Mouse (Mus musculus) kidney, postnatal 36 days (tissue): ENCODE data around the gene Sgta.
A peak's percentile ranks its signal among the peaks of the same experiment; 100 is the strongest.
"Not testable (repeated sequence)": the region's sequence is repeated elsewhere in the genome, so short reads cannot be mapped to it uniquely, and the experiment has no call there.

ENCODE experiments used
- DNase-seq, 2 experiments: peaks; one replicate each; pipeline ENCODE4 v3.0.0; 2021 to 2022; ENCODE audit warnings: mixed read lengths in 2 of 2

Gene Sgta

GRCm38 (mm10) chr10:81059603-81060543 lies at the start of gene Sgta:
Gene Sgta (minus strand): TSS chr10:81060181.
- peak; percentile 100 for DNase-seq

- DNase-seq: peak; percentile 84 to 93
Measured at GRCm38 (mm10) chr10:81106113-81106721, 46.2 kb upstream of the Sgta start.

- peak; percentile 97 for DNase-seq
Measured at GRCm38 (mm10) chr10:81105565-81106112, 45.7 kb upstream of the Sgta start, which contains the start of gene Map2k2. Gene Map2k2 (plus strand): TSS chr10:81105915.

GRCm38 (mm10) chr10:81094931-81095678 lies 35.1 kb upstream of the Sgta start:
- DNase-seq: no peak

- DNase-seq: peak; percentile 82 to 85
Measured at GRCm38 (mm10) chr10:81092465-81093250, 32.7 kb upstream of the Sgta start.

- no peak for DNase-seq
Measured at GRCm38 (mm10) chr10:81090621-81091020, 30.6 kb upstream of the Sgta start.

- no peak for DNase-seq
Measured at GRCm38 (mm10) chr10:81089216-81089615, 29.2 kb upstream of the Sgta start.

GRCm38 (mm10) chr10:81087021-81087420 lies 27.0 kb upstream of the Sgta start:
- DNase-seq: peak; percentile 29 to 59

- peak; percentile 72 to 87 for DNase-seq
Measured at GRCm38 (mm10) chr10:81082168-81082960, 22.4 kb upstream of the Sgta start.

GRCm38 (mm10) chr10:81080008-81080655 lies 20.2 kb upstream of the Sgta start:
- no peak for DNase-seq

GRCm38 (mm10) chr10:81077916-81078315 lies 17.9 kb upstream of the Sgta start:
- no peak for DNase-seq

- no peak for DNase-seq
Measured at GRCm38 (mm10) chr10:81076356-81076755, 16.4 kb upstream of the Sgta start.

- DNase-seq: no peak
Measured at GRCm38 (mm10) chr10:81075734-81076133, 15.8 kb upstream of the Sgta start.

GRCm38 (mm10) chr10:81073464-81073863 lies 13.5 kb upstream of the Sgta start:
- DNase-seq: peak in 1 of 2 experiments; percentile 25

- no peak for DNase-seq
Measured at GRCm38 (mm10) chr10:81072290-81072689, 12.3 kb upstream of the Sgta start.

GRCm38 (mm10) chr10:81069836-81070235 lies 9.9 kb upstream of the Sgta start, which contains the start of gene Thop1:
Gene Thop1 (plus strand): TSS chr10:81070035.
- peak; percentile 99 for DNase-seq

- no peak for DNase-seq
Measured at GRCm38 (mm10) chr10:81068706-81069105, 8.7 kb upstream of the Sgta start.

- DNase-seq: not testable (repeated sequence)
Measured at GRCm38 (mm10) chr10:81064519-81064918, 4.5 kb upstream of the Sgta start.

- no peak for DNase-seq
Measured at GRCm38 (mm10) chr10:81062710-81063109, 2.7 kb upstream of the Sgta start.

- no peak for DNase-seq
Measured at GRCm38 (mm10) chr10:81058896-81059295, 1.1 kb downstream of the Sgta start.
